Mouse (Mus musculus): ENCODE results near the gene Mxd1.
A peak's percentile ranks its signal among the peaks of the same experiment; 100 is the strongest.

Gene Mxd1

DNA sequence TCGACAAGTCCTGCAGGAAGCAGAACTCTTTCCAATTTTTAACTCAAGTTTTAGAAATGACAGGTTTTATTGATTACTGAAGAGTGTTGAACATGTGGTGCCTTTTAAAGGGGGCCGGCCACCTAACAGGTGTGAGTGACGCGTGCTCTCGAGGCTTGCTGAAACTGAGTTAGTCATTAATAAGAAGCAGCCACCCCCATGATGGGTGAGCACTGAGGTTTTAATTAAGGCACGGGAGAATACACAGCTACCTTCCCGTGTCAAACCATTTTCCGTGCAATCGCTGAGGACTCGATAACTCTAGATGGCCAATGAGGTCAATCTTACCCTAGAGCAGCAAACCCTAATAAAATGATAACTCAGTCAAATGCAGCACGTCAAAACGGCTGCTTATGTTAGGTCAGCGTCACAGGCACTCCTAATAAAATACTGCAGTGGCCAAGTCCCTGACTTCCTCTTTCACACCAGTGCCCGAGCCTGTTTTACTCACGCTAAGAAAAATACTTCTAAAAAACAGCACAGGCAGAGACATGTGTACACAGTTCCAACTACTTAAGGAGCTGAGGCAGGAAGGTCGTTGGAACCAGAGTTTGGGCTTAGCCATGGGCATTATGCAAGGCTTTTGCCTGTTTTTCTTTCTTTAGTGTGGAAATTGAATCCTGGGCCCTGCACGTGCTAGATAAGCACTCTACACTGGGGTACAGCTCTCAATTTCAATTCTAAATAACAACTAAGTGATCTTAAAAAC, 3.2 kb downstream of the Mxd1 start:
- H3K36me3 ChIP-seq (ENCODE audit: control insufficient read depth, insufficient read depth, low read length, poor library complexity, severe bottlenecking) = no peaks in the 10 kb centered on the region
- peak; percentile 48 for DNase-seq (ENCODE audit: low read depth, low spot score)

DNA sequence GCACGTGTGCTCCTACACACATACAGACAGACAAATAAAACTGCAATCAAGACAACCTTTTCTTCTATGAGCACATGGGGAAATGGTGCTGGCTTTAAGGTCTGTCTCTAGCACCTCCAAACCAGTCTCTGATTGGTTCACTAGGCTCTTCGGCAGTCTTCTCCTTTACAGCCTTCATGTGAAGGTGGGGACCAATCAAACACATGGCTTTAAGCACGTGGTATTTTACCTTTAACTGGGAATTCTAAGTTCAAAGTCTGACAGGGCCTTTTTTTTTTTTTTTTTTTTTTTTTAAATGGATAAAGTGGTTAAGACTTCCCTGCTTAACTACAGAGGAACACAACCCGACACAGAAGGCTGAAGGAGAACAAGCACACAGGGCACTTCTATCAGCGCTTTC, 3.9 kb downstream of the Mxd1 start:
- DNase-seq (ENCODE audit: low read depth, low spot score) = no peak
- no peaks in the 10 kb centered on the region; the same call in 1 of the 2 replicates for H3K36me3 ChIP-seq (ENCODE audit: control insufficient read depth, insufficient read depth, low read length, poor library complexity, severe bottlenecking)
- H3K27me3 ChIP-seq (ENCODE audit: control insufficient read depth, insufficient read depth, low read length, poor library complexity, severe bottlenecking) = no peaks in the 10 kb centered on the region

More for the DNA sequence above, 3.2 kb downstream of the Mxd1 start:
- H3K27me3 ChIP-seq (ENCODE audit: control insufficient read depth, insufficient read depth, low read length, poor library complexity, severe bottlenecking) = no peaks in the 10 kb centered on the region

DNA sequence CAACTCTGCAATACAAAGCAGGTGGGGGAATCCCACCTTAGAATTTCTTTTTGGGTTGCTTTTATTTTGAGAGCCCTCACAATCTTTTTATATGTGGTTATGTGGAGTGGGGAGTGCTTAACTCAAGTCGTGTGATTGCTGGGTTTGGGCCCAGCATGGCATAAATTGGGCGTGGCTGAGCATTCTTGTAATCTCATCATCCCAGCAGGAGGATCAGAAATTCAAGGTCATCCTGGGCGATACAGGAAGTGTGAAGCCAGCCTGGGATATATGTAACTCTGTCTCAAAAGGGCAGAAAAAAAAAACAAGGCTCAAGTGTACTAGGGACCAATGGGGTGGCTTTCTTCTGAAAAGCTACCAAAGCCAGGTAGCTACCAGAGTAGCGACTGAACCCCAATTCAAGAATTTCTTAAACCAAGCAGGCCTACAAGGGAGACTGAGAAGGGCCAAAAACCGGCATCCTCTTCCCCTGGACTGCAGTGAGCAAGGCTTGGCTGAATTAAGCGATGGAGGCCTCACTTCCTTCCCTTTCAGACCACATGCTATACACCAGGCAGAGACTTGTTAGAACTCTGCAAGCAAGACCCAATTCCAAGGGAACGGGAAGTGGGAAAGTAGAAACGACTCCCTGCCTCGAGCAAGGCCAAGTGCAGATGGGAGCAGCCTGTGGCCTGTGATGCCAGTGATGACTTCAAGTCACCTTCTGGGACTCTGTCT, 8.6 kb downstream of the Mxd1 start:
- DNase-seq (ENCODE audit: low read depth, low spot score) = no peak
- Histone ChIP-seq H3K36me3 (ENCODE audit: control insufficient read depth, insufficient read depth, low read length, poor library complexity, severe bottlenecking) (peaks cover 4% of the 10 kb centered on the region; the same call in 1 of the 2 replicates), H3K27me3 (ENCODE audit: control insufficient read depth, insufficient read depth, low read length, poor library complexity, severe bottlenecking) (no peaks in the 10 kb centered on the region)

DNA sequence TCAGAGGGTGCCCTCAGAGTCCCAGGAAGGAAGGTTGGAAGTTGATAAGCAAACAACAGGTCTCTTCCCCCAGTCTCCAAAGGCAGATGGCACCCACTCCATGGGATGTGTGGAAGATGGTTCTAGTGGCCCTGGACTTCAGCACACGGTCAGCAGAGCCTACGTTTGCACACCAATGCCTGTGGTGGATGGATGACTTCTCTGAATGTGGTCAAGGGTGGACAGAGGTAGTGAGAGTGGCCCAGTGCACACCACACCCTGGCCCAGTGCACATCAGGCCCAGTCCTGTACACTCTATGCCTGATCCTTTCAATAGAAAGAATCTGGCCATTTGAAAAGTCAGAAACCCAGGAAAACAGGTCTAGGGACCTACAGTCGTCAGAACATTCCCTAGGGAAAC, 10.5 kb downstream of the Mxd1 start:
- Histone ChIP-seq H3K27me3 (ENCODE audit: control insufficient read depth, insufficient read depth, low read length, poor library complexity, severe bottlenecking) (no peaks in the 10 kb centered on the region), H3K36me3 (ENCODE audit: control insufficient read depth, insufficient read depth, low read length, poor library complexity, severe bottlenecking) (peaks cover 4% of the 10 kb centered on the region; the same call in 1 of the 2 replicates)
- DNase-seq (ENCODE audit: low read depth, low spot score) = no peak

DNA sequence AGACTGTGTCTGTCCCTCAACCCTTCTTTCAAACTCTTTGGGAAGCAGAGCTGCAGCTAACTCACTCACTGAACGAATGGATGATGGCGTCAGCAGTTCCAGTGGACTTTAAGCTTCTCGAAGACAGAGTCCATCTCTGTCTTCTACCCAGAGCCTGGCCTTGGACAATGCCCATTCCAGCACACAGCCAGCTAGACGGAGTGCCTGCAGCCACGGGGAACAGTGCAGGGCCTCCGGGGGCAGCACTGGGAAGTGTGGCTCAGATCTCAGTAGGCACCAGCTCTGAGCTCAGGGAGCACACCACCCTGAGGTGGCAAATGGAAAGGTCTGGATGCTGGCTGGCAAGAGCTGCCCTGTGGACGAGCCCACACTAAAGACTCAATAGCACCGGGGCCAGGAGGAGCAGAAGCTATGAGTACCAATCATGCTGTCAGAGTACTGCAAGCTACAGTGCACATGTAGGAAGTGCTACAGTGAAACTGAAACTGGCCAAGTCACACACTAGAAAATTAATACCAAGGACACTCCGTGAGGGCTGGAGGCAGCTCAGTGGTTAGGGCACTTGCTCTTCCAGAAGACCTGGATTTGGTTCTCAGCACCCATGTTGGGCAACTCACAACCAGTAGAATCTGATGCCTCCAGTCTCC, 14.6 kb downstream of the Mxd1 start:
- H3K27me3 ChIP-seq (ENCODE audit: control insufficient read depth, insufficient read depth, low read length, poor library complexity, severe bottlenecking) = no peaks in the 10 kb centered on the region
- DNase-seq (ENCODE audit: low read depth, low spot score) = peak; percentile 67
- peaks cover 9% of the 10 kb centered on the region for H3K36me3 ChIP-seq (ENCODE audit: control insufficient read depth, insufficient read depth, low read length, poor library complexity, severe bottlenecking)

DNA sequence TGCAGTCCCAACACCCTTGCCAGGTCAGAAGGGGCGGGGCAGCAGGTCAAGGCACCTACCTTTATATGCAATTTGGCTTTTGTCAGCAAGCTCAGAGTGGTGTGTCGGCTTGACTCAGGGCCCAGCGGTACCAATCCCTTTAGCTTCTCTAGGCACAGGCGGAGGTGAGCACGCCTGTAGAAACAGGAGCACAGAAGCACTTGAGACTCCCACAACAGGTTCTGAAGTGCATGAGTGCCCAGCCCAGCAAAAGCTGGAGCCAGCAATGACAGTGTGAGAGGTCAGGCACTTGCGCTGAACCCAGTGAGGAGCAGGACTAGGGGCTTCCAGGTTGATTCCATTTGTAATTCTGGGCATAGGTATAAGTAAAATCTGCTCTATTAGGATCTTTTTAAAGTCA, 15.9 kb downstream of the Mxd1 start:
- Histone ChIP-seq H3K36me3 (ENCODE audit: control insufficient read depth, insufficient read depth, low read length, poor library complexity, severe bottlenecking) (peaks cover 9% of the 10 kb centered on the region), H3K27me3 (ENCODE audit: control insufficient read depth, insufficient read depth, low read length, poor library complexity, severe bottlenecking) (no peaks in the 10 kb centered on the region)
- DNase-seq (ENCODE audit: low read depth, low spot score) = no peak

DNA sequence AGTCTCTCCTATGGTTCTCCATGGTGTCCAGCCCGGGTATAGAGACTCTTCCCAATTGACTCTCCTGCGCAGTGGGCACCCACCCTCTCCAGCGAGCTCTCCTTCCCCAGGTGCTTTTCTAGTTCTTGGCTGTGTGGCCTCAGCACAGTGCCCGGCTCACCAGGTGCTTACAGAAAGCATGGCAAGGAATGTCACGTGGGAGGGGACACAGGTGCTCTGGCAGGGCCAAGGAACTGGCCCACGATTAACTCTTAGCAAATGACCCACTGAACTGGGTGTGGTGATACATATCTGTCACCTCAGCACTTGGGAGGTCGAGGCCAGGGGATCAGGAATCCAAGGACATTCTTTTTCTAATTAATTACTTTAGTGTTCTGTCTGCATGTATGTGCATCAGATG, 22.8 kb downstream of the Mxd1 start:
- no peaks in the 10 kb centered on the region for H3K27me3 ChIP-seq (ENCODE audit: control insufficient read depth, insufficient read depth, low read length, poor library complexity, severe bottlenecking)
- peaks cover 3% of the 10 kb centered on the region; the same call in 1 of the 2 replicates for H3K36me3 ChIP-seq (ENCODE audit: control insufficient read depth, insufficient read depth, low read length, poor library complexity, severe bottlenecking)
- no peak for DNase-seq (ENCODE audit: low read depth, low spot score)

DNA sequence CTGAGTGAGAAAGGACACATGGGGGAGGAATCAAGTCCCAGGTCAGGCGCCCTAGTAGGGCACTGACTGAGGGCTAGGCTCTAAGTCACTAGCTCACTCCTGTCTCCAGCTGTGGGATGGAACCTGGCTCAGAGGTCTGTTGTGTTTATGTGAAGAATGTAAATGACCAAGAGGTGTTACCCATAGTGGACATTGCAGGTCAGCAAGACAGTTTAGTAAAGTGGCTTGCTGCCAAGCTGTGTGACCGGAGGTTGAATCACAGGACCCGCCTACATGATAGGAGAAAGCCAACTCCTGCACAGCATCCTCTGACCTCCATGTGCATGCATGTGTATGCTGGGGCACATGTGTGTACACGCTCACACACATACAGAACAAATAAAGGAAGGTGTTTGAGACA, 23.4 kb downstream of the Mxd1 start:
- Histone ChIP-seq H3K36me3 (ENCODE audit: control insufficient read depth, insufficient read depth, low read length, poor library complexity, severe bottlenecking) (peaks cover 3% of the 10 kb centered on the region; the same call in 1 of the 2 replicates), H3K27me3 (ENCODE audit: control insufficient read depth, insufficient read depth, low read length, poor library complexity, severe bottlenecking) (no peaks in the 10 kb centered on the region)
- DNase-seq (ENCODE audit: low read depth, low spot score) = no peak

DNA sequence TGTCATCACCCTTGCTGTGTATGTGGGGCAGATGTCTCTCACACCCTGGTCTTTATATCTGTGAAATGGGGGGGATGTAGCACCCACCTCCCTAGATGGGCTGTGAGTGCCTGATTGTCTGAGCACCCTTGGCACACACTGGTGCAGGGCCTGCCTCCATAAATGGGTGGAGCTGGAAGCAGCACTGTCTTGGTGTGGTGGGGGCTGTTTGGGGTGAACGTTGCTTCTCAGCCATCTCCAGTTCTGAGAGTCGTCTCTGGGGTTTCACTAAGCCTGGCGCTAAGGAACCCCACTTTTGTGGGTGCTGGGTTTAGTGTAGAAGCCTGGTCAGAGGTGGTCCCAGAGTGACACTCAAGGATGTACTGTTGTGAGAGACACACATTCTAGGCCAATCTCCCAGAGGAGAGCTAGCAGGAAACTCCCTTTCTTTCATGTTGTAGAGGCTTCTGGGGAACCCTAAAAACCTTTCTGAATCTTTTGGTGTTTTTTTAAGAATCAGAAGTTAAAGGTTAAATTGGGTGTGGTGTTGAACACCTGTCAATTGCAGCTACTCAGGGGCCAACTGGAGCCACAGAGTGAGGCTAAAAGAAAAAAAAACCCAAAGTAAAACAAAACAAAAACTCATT, 24.1 kb downstream of the Mxd1 start:
- Histone ChIP-seq H3K36me3 (ENCODE audit: control insufficient read depth, insufficient read depth, low read length, poor library complexity, severe bottlenecking) (no peaks in the 10 kb centered on the region), H3K27me3 (ENCODE audit: control insufficient read depth, insufficient read depth, low read length, poor library complexity, severe bottlenecking) (no peaks in the 10 kb centered on the region)
- no peak for DNase-seq (ENCODE audit: low read depth, low spot score)

DNA sequence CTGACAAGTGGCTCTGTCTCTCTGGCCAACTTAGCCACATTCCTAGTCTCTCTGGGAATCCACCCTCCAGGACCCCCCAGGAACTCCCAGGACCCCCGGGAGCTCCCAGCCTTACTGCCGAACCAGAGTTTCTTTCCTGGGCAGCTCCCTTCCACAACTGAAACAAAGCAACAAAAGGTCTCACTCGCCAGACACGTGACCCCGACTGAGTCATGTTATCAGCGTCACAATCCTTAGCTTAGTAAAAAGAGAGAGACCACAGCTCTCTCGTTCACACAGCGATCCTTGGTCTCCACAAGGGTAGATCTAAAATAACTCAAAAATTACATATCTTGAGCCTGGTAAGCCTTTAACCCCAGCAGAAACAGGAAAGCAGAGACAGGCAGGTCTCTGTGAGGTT, 27.2 kb downstream of the Mxd1 start:
- Histone ChIP-seq H3K36me3 (ENCODE audit: control insufficient read depth, insufficient read depth, low read length, poor library complexity, severe bottlenecking) (no peaks in the 10 kb centered on the region), H3K27me3 (ENCODE audit: control insufficient read depth, insufficient read depth, low read length, poor library complexity, severe bottlenecking) (no peaks in the 10 kb centered on the region)
- no peak for DNase-seq (ENCODE audit: low read depth, low spot score)

DNA sequence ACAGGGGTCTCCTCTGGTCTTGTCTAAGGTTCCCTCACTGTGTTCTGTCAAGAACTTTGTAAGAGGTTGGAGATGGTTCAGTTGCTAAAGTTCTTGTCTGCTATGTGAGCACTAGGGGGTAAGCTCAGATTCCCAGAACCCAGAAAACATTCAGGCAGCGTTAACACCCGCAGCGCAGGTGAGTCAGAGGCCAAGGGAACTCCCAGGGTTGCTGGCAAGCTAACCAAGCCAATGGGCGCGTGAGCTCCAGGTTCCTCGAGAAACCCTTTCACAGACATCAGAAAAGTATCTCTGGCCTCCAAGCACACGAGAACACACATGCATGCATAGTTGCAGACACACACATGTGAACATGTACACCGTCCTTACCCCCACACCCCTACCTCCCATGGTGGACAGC, 28.2 kb downstream of the Mxd1 start:
- no peak for DNase-seq (ENCODE audit: low read depth, low spot score)
- no peaks in the 10 kb centered on the region for H3K27me3 ChIP-seq (ENCODE audit: control insufficient read depth, insufficient read depth, low read length, poor library complexity, severe bottlenecking)
- no peaks in the 10 kb centered on the region for H3K36me3 ChIP-seq (ENCODE audit: control insufficient read depth, insufficient read depth, low read length, poor library complexity, severe bottlenecking)

DNA sequence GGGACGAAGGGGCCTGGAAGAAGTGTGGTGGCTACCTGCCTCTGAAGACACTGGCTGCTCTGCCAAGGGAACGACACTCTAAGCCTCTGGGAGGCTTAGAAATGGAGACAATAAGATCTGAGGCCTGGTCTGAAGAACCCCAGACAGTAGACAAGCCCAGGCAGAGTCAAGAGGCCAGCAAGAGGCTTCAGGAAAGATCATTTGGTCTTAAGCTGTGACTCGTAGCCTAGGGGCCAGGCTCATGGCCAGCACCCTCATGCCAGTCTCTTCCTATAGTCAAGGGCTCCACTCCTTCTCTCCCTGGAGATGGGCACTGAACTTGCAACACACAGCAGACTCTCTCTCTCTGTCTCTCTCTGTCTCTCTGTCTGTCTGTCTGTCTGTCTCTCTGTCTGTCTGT, 28.8 kb downstream of the Mxd1 start:
- DNase-seq (ENCODE audit: low read depth, low spot score) = no peak
- H3K27me3 ChIP-seq (ENCODE audit: control insufficient read depth, insufficient read depth, low read length, poor library complexity, severe bottlenecking) = no peaks in the 10 kb centered on the region
- H3K36me3 ChIP-seq (ENCODE audit: control insufficient read depth, insufficient read depth, low read length, poor library complexity, severe bottlenecking) = no peaks in the 10 kb centered on the region

DNA sequence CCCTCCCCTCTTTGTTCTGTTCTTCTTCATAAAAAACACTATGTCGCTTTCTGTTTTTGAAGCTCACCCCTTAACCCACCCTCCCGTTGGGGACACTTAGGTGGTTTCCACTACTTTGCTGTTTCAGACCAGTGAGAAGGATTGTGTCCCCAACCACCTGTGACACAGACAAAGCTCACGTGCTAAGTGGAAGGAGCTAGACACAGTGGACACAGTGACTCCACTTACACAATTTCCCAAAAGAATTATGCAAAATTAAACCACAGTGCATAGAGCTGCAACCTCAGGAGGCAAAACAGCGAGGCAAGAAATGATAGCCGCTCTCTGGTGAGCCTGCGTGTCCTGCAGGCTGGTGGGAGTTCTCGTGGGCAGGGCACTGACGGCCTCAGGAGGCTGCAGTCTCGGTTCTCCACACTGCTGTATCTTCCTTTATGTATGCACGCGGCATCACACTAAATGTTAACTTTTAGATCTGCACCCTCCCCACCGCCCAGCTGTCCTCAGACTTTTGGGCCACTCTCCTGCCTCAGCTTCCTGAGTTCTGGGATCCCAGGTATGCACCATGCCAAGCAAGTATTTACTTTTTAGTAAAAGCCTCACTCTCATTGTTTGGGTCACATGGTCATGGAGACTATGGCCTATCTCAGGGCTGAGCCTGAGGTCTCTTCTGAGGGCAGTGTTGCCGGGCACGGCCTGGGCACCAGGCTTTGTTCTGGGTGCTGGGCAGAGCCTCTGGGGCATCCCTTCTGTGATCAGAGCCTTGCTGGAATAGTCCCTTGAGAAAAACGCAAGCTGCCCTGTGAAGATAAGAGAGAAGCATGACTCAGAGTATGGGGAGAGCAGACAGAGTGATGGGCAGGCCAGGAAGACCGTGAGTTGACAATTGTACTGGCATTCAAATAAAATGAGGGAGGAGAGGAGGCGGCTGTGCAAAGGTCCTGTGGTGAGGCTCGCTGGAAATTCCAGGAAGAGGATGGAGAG, 29.5 kb downstream of the Mxd1 start:
- H3K27me3 ChIP-seq (ENCODE audit: control insufficient read depth, insufficient read depth, low read length, poor library complexity, severe bottlenecking) = no peaks in the 10 kb centered on the region
- DNase-seq (ENCODE audit: low read depth, low spot score) = no peak
- H3K36me3 ChIP-seq (ENCODE audit: control insufficient read depth, insufficient read depth, low read length, poor library complexity, severe bottlenecking) = no peaks in the 10 kb centered on the region

DNA sequence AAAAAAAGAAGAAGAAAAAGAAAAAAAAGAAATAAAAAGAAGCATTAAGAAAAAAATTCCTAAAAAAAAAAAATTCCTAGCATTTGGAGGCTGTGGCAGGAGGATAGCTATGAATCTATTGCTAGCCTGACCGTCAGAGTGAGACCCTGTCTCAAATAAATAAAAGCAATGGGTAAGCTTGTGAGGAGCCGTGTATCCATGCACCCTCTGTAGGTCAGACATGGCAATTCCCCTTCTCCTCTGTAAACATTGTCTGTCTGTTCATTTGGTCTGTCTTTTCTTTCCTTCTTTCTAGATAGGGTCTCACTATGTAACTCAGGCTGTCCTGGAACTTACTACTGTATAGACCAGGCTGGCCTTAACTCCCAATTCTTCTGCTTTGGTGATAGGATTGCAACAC, 30.5 kb downstream of the Mxd1 start:
- Histone ChIP-seq H3K27me3 (ENCODE audit: control insufficient read depth, insufficient read depth, low read length, poor library complexity, severe bottlenecking) (no peaks in the 10 kb centered on the region), H3K36me3 (ENCODE audit: control insufficient read depth, insufficient read depth, low read length, poor library complexity, severe bottlenecking) (no peaks in the 10 kb centered on the region)
- no peak for DNase-seq (ENCODE audit: low read depth, low spot score)

Data from splenic B cell, adult 2 months (primary cell).